Mouse (Mus musculus): Measurements from ENCODE around the gene Ptgfr.

GRCm38 (mm10) chr3:151775089-151775488 is 62.3 kb downstream of the Ptgfr start:
- TF ChIP-seq GATA1 (IDR thresholded peaks at IDR 0.05; ENCODE audit: borderline replicate concordance, low read length) (no peak), FLI1 (IDR thresholded peaks at IDR 0.05; ENCODE audit: low read length) (no peak)

Data from megakaryocyte, embryonic 14.5 days (primary cell).